Mouse (Mus musculus) heart, embryonic 13.5 days (tissue): ENCODE measurements around the gene Gpr4. TPM values are rescaled to one million over a fixed set of nuclear protein-coding genes. Genes with fewer than 3 reads are reported as not detected.

ENCODE experiments used
- ATAC-seq: fragments of 200-750 bp; cut with Nextera tagmentation; 2 replicates; pipeline ENCODE4 v1.8.0; 2017; ENCODE audit warnings: moderate TSS enrichment; ENCODE audit not compliant: insufficient number of reproducible peaks, low FRiP score, low TSS enrichment; ENCODE audit errors: extremely low read depth
- H3K27ac ChIP-seq: fragments of 300-500 bp; sonication (generic); replicated peaks from 2 replicates; pipeline ENCODE4 v1.5.1; 2015; ENCODE audit warnings: moderate library complexity, mild to moderate bottlenecking, inconsistent platforms
- H3K27me3 ChIP-seq: fragments of 300-500 bp; sonication (generic); replicated peaks from 2 replicates; pipeline ENCODE4 v1.6.1; 2015; ENCODE audit warnings: mild to moderate bottlenecking, inconsistent platforms
- H3K36me3 ChIP-seq: fragments of 300-500 bp; sonication (generic); 2 replicates; pipeline ENCODE4 v1.6.1; 2015; ENCODE audit warnings: mild to moderate bottlenecking, inconsistent platforms
- H3K4me1 ChIP-seq: fragments of 300-500 bp; sonication (generic); 2 replicates; pipeline ENCODE4 v1.6.1; 2015; ENCODE audit warnings: inconsistent platforms
- H3K4me2 ChIP-seq: fragments of 300-500 bp; sonication (generic); 2 replicates; pipeline ENCODE4 v1.6.1; 2015; ENCODE audit warnings: inconsistent platforms, mild to moderate bottlenecking, moderate library complexity
- H3K4me3 ChIP-seq: fragments of 300-500 bp; sonication (generic); 2 replicates; pipeline ENCODE4 v1.5.1; 2015; ENCODE audit warnings: moderate library complexity, mild to moderate bottlenecking, inconsistent platforms
- H3K9ac ChIP-seq: fragments of 300-500 bp; sonication (generic); 2 replicates; pipeline ENCODE4 v1.6.1; 2015; ENCODE audit warnings: inconsistent platforms, mild to moderate bottlenecking, moderate library complexity
- H3K9me3 ChIP-seq: fragments of 300-500 bp; sonication (generic); 2 replicates; pipeline ENCODE4 v1.6.1; 2016; ENCODE audit warnings: inconsistent platforms
- WGBS: fragments of 180-500 bp; shearing (Covaris S2); methylation state at CpG from one replicate; pipeline ENCODE4 v1.1.7; 2015; ENCODE audit warnings: mixed read lengths; 5-methylcytosine and 5-hydroxymethylcytosine counted together
- polyA plus RNA-seq: library from polyadenylated mRNA; unstranded; fragments of >200 nt; fragmentation: Nextera tagmentation; extraction: Ambion mirVana; gene quantifications from 2 replicates; pipeline ENCODE4 v1.2.1, GENCODE M21; 2015

The Gpr4 gene
- polyA plus RNA-seq, 1 experiment from 2014 or later: 1.7 TPM

GRCm38 (mm10) chr7:19229404-19229803, 17.1 kb downstream of the Gpr4 start:
- 36% methylated on average over 5 of the region's 5 CpGs for WGBS
- H3K4me1 ChIP-seq: peaks cover 34% of the 10 kb centered on the region

GRCm38 (mm10) chr7:19230041-19230580, 17.8 kb downstream of the Gpr4 start:
- Histone ChIP-seq H3K9ac (peak overlapping the region; percentile 80), H3K36me3 (peaks cover 32% of the 10 kb centered on the region), H3K4me1 (peaks cover 40% of the 10 kb centered on the region), H3K4me2 (peak overlapping the region; percentile 76), H3K27me3 (no peaks in the 10 kb centered on the region), H3K4me3 (no peak overlapping the region), H3K27ac (no peak overlapping the region), H3K9me3 (no peaks in the 10 kb centered on the region)
- no peak for ATAC-seq
- 91% methylated on average over 2 of the region's 2 CpGs for WGBS

More at GRCm38 (mm10) chr7:19229404-19229803, 17.1 kb downstream of the Gpr4 start:
- peaks cover 36% of the 10 kb centered on the region for H3K36me3 ChIP-seq
- H3K9ac ChIP-seq: peak overlapping the region; percentile 80
- peak overlapping the region; percentile 59 for H3K4me3 ChIP-seq
- peak overlapping the region; percentile 72 for H3K27ac ChIP-seq
- no peak for ATAC-seq
- H3K9me3 ChIP-seq: no peaks in the 10 kb centered on the region
- peak overlapping the region; percentile 76 for H3K4me2 ChIP-seq
- no peaks in the 10 kb centered on the region for H3K27me3 ChIP-seq

DNA sequence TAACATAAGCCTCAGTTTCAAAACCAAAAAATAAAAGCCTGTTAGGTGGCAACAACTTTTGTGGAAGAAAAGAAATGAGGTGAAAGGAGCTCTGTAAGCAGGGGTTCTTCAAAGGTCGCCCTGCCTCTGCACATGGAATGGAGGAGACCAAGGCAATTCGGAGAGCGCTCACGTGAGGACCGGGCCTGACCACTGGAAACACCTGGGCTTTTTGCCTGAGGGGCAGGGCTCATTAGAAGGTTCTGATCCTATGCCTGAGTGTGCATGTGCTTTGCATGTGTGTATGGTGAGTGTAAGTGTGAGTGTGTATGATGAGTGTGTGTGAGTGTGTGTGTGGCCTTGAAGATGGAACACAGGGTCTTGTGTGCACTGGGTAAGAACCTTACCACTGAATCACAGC, 18.6 kb downstream of the Gpr4 start:
- Histone ChIP-seq H3K9ac (peak overlapping the region; percentile 51; the same call in 1 of the 2 replicates), H3K27me3 (no peaks in the 10 kb centered on the region), H3K27ac (no peak overlapping the region), H3K36me3 (peaks cover 24% of the 10 kb centered on the region), H3K4me3 (no peak overlapping the region), H3K9me3 (no peaks in the 10 kb centered on the region), H3K4me2 (no peak overlapping the region), H3K4me1 (peaks cover 48% of the 10 kb centered on the region)
- ATAC-seq: no peak
- WGBS: 94% methylated on average over 5 of the region's 5 CpGs

GRCm38 (mm10) chr7:19231849-19232248, 19.5 kb downstream of the Gpr4 start:
- H3K36me3 ChIP-seq: peaks cover 24% of the 10 kb centered on the region
- ATAC-seq: no peak
- H3K4me3 ChIP-seq: no peak overlapping the region
- no peaks in the 10 kb centered on the region for H3K9me3 ChIP-seq
- no peak overlapping the region for H3K4me2 ChIP-seq
- H3K27me3 ChIP-seq: no peaks in the 10 kb centered on the region
- WGBS: 90% methylated on average over 3 of the region's 3 CpGs
- peaks cover 53% of the 10 kb centered on the region for H3K4me1 ChIP-seq
- no peak overlapping the region for H3K27ac ChIP-seq
- no peak overlapping the region for H3K9ac ChIP-seq

DNA sequence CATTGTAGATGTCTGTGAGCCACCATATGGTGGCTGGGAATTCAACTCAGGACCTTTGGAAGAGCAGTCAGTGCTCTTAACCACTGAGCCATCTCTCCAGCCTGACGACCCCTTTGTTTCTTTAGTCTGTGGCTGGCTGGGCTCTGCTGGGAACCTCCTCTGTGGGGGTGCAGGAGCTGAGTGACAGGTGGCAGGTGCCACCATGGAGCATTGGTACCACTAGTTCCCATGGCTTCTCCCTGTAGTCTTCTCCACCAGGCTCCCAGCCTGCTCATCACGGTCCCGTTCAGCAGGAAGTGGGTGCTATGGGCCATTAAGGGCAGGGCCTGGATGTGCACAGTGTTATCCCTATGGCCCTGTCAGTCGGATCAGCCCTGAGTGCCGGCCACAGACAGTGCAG, 22.3 kb downstream of the Gpr4 start:
- Histone ChIP-seq H3K27me3 (no peaks in the 10 kb centered on the region), H3K27ac (no peak overlapping the region), H3K4me2 (no peak overlapping the region), H3K9me3 (no peaks in the 10 kb centered on the region), H3K4me1 (peaks cover 69% of the 10 kb centered on the region), H3K4me3 (no peak overlapping the region), H3K9ac (0 out of 2 replicates have a peak overlapping the region, but pooled peaks have one; percentile 16), H3K36me3 (peaks cover 24% of the 10 kb centered on the region)
- 82% methylated on average over 5 of the region's 5 CpGs for WGBS
- ATAC-seq: no peak

DNA sequence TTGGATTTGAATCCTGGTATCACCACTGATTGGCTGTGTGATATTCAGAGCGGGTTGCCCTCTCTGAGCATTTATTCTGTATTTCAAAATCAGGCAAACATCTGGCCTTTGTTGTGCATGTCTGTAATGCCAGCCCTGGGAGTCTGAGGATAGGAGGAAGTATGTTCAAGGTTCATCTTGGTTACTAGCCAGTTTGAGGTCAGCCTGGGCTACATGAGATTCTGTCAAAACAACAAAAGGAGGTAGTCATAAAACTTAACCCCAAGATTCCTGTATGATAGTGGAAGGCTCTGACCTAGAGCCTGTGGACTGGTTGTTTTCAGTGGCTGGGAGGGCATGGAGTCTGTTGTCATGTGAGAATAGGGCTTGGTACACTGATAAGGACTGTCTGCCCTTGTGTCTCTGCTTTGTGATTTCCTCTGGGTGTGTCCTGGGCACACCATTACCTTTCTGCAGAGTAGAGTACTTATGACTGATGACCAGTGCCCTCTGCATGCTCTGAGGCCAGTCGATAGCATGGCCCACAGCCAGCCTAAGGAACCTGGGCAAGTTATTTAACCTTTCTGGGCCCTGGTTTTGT, 22.8 kb downstream of the Gpr4 start:
- ATAC-seq: no peak
- peaks cover 68% of the 10 kb centered on the region for H3K4me1 ChIP-seq
- H3K4me3 ChIP-seq: no peak overlapping the region
- WGBS: 80% methylated on average over 2 of the region's 2 CpGs
- H3K4me2 ChIP-seq: no peak overlapping the region
- peak overlapping the region; percentile 65; the same call in 1 of the 2 replicates for H3K9ac ChIP-seq
- no peaks in the 10 kb centered on the region for H3K9me3 ChIP-seq
- H3K36me3 ChIP-seq: peaks cover 24% of the 10 kb centered on the region
- no peaks in the 10 kb centered on the region for H3K27me3 ChIP-seq
- peak overlapping the region; percentile 76 for H3K27ac ChIP-seq

- H3K4me2 ChIP-seq: peak overlapping the region; percentile 18; the same call in 1 of the 2 replicates
- no peaks in the 10 kb centered on the region for H3K9me3 ChIP-seq
- H3K27me3 ChIP-seq: no peaks in the 10 kb centered on the region
- H3K4me3 ChIP-seq: no peak overlapping the region; the same call in 1 of the 2 replicates
- peaks cover 24% of the 10 kb centered on the region for H3K36me3 ChIP-seq
- peak overlapping the region; percentile 76 for H3K27ac ChIP-seq
- ATAC-seq: no peak
- peak overlapping the region; percentile 65 for H3K9ac ChIP-seq
- H3K4me1 ChIP-seq: peaks cover 68% of the 10 kb centered on the region
- 62% methylated on average over 2 of the region's 2 CpGs for WGBS
Observed at GRCm38 (mm10) chr7:19236411-19236810, 24.1 kb downstream of the Gpr4 start.

GRCm38 (mm10) chr7:19238344-19238743, 26.0 kb downstream of the Gpr4 start:
- Histone ChIP-seq H3K4me2 (peak overlapping the region; percentile 44), H3K27ac (peak overlapping the region; percentile 88), H3K36me3 (peaks cover 15% of the 10 kb centered on the region), H3K27me3 (no peaks in the 10 kb centered on the region), H3K9me3 (no peaks in the 10 kb centered on the region), H3K4me3 (no peak overlapping the region), H3K4me1 (peaks cover 59% of the 10 kb centered on the region), H3K9ac (peak overlapping the region; percentile 65)
- no peak for ATAC-seq
- WGBS: 60% methylated on average over 4 of the region's 4 CpGs

DNA sequence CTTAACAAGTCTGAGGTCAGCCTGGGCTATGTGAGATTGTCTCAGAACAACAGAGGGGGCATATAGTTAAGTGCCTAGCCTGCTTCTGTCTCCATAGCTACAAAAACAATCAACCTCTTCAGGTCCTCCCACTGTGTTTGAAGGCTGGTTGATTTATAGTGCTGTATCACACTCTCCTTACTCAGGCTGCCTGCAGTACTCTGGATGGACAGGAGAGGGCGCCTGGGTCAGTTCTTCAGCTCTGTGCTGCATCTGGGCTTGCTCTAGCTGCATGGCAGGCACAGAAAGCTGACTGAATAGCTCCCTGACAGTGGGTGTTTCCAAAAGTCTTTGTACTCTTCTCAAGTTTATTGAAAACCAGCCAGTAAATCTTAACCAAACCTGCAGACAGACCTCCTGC, 27.1 kb downstream of the Gpr4 start:
- Histone ChIP-seq H3K9me3 (no peaks in the 10 kb centered on the region), H3K27ac (peak overlapping the region; percentile 88), H3K36me3 (peaks cover 9% of the 10 kb centered on the region; the same call in 1 of the 2 replicates), H3K27me3 (no peaks in the 10 kb centered on the region), H3K4me2 (no peak overlapping the region), H3K4me3 (no peak overlapping the region), H3K9ac (peak overlapping the region; percentile 65), H3K4me1 (peaks cover 68% of the 10 kb centered on the region)
- ATAC-seq: 0 out of 2 replicates have a peak, but pooled peaks have one; percentile 64
- WGBS: 0% methylated on average over 1 of the region's 1 CpGs

GRCm38 (mm10) chr7:19239986-19240385, 27.6 kb downstream of the Gpr4 start:
- no peak for ATAC-seq
- H3K9me3 ChIP-seq: no peaks in the 10 kb centered on the region
- peak overlapping the region; percentile 88; the same call in 1 of the 2 replicates for H3K27ac ChIP-seq
- peaks cover 13% of the 10 kb centered on the region for H3K36me3 ChIP-seq
- WGBS: 27% methylated on average over 4 of the region's 4 CpGs
- H3K4me3 ChIP-seq: no peak overlapping the region
- H3K4me2 ChIP-seq: no peak overlapping the region
- no peaks in the 10 kb centered on the region for H3K27me3 ChIP-seq
- peaks cover 63% of the 10 kb centered on the region for H3K4me1 ChIP-seq
- peak overlapping the region; percentile 65 for H3K9ac ChIP-seq

GRCm38 (mm10) chr7:19240905-19241463, 28.6 kb downstream of the Gpr4 start:
- Histone ChIP-seq H3K27me3 (no peaks in the 10 kb centered on the region), H3K9ac (no peak overlapping the region), H3K36me3 (peaks cover 23% of the 10 kb centered on the region), H3K4me2 (no peak overlapping the region), H3K27ac (no peak overlapping the region), H3K9me3 (no peaks in the 10 kb centered on the region), H3K4me3 (no peak overlapping the region), H3K4me1 (peaks cover 53% of the 10 kb centered on the region)
- no peak for ATAC-seq
- WGBS: 86% methylated on average over 8 of the region's 8 CpGs
